Mouse (Mus musculus): ENCODE results near the gene Omg. TPM values are rescaled to one million over a fixed set of nuclear protein-coding genes. Genes with fewer than 3 reads are reported as not detected.

Omg gene
- total RNA-seq, 1 experiment: 0.09 TPM

DNA sequence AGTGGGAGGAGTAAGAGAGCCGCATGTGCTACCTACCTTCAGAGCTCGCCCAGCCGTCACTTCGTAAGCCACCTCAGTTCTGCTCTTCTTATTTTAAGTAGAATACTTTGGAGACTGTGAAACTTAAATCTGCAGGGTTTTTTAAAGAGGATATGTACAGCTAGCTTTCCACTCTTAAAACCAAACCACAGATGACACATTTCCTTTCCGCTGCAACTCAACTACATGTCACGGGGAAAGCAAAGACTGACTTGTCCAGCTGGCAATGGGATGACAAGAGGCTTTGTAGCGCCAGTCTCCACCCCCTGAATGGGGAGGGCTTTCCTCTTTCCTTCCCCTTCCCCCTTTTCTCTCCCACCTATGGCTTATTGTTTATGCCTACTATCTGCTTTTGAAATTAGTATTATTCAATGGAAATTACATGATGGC is 26.5 kb upstream of the Omg start, which contains the start of the genes Evi2 and Evi2a:
TSS of gene Evi2 (minus strand) at position 257 of the 429 bp plus-strand sequence.
TSS of gene Evi2a (minus strand) at position 277 of the 429 bp plus-strand sequence.
- TF ChIP-seq MAFK (IDR thresholded peaks at IDR 0.05; ENCODE audit: insufficient read depth, low read depth, low read length): no peak
- TF ChIP-seq CHD2 (IDR thresholded peaks at IDR 0.05; ENCODE audit: low read depth, low read length): no peak
- TF ChIP-seq ZC3H11A (IDR thresholded peaks at IDR 0.05; ENCODE audit: borderline replicate concordance, low read depth, low read length): no peak
- TF ChIP-seq ZNF384 (IDR thresholded peaks at IDR 0.05; ENCODE audit: low read depth, low read length): no peak
- no peak for TF ChIP-seq HCFC1 (IDR thresholded peaks at IDR 0.05; ENCODE audit: borderline replicate concordance, insufficient read depth, low read length)
- Histone ChIP-seq H3K9me3 (ENCODE audit: control insufficient read depth, insufficient read depth, low read depth, low read length) (no peaks in the 10 kb centered on the region), H3K27ac (ENCODE audit: insufficient read depth, low read depth, low read length, poor library complexity, severe bottlenecking) (no peak within 1 kb of the TSS), H3K4me3 (ENCODE audit: insufficient read depth in 1 of 2, low read depth in 1 of 2, low read length in 2 of 2, poor library complexity in 1 of 2, severe bottlenecking in 1 of 2) (no peak within 1 kb of the TSS), H3K36me3 (ENCODE audit: control insufficient read depth, insufficient read depth, low read length, poor library complexity, severe bottlenecking) (peaks cover 4% of the 10 kb centered on the region; the same call in 1 of the 2 replicates), H3K4me1 (ENCODE audit: control insufficient read depth in 2 of 2, insufficient read depth in 2 of 2, low read length in 2 of 2, poor library complexity in 1 of 2) (no peaks in the 10 kb centered on the region), H3K9ac (ENCODE audit: insufficient read depth, low read depth, low read length, poor library complexity, severe bottlenecking) (no peak within 1 kb of the TSS)
- in situ Hi-C loops (cut with MboI; ENCODE audit: low sequenced_read_pairs in 2 of 2, unreplicated experiment in 2 of 2): no loop called here
- DNase-seq (ENCODE audit: low read depth, low spot score): no peak

DNA sequence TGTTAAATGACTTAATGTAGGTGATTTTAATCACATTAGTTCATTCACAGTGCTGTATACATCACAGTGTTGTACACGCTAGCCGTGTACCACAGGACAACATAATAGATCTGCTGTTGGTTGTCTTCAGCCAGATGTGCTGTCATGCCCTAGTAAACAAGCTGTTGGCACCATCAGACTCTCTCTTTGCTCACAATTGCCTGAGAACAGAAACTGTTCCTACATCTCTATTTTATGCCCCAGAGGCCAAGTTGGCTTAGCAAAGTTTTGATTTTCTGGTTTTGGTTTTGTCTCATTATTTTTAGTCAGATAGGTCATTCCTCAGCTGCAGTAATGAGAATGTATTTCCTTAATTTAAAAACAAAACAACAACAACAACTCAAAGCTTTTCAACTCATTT is 25.9 kb upstream of the Omg start:
- DNase-seq (ENCODE audit: low read depth, low spot score): no peak
- H3K27ac ChIP-seq (ENCODE audit: insufficient read depth, low read depth, low read length, poor library complexity, severe bottlenecking): no peak overlapping the region
- H3K36me3 ChIP-seq (ENCODE audit: control insufficient read depth, insufficient read depth, low read length, poor library complexity, severe bottlenecking): peaks cover 4% of the 10 kb centered on the region; the same call in 1 of the 2 replicates
- in situ Hi-C loops (cut with MboI; ENCODE audit: low sequenced_read_pairs in 2 of 2, unreplicated experiment in 2 of 2): no loop called here
- no peaks in the 10 kb centered on the region for H3K9me3 ChIP-seq (ENCODE audit: control insufficient read depth, insufficient read depth, low read depth, low read length)
- H3K9ac ChIP-seq (ENCODE audit: insufficient read depth, low read depth, low read length, poor library complexity, severe bottlenecking): no peak overlapping the region
- H3K4me3 ChIP-seq (ENCODE audit: insufficient read depth in 1 of 2, low read depth in 1 of 2, low read length in 2 of 2, poor library complexity in 1 of 2, severe bottlenecking in 1 of 2): no peak overlapping the region
- no peaks in the 10 kb centered on the region for H3K4me1 ChIP-seq (ENCODE audit: control insufficient read depth in 2 of 2, insufficient read depth in 2 of 2, low read length in 2 of 2, poor library complexity in 1 of 2)
- TF ChIP-seq ZNF384 (IDR thresholded peaks at IDR 0.05; ENCODE audit: low read depth, low read length) (no peak), ZC3H11A (IDR thresholded peaks at IDR 0.05; ENCODE audit: borderline replicate concordance, low read depth, low read length) (no peak), CHD2 (IDR thresholded peaks at IDR 0.05; ENCODE audit: low read depth, low read length) (no peak), MAFK (IDR thresholded peaks at IDR 0.05; ENCODE audit: insufficient read depth, low read depth, low read length) (no peak), HCFC1 (IDR thresholded peaks at IDR 0.05; ENCODE audit: borderline replicate concordance, insufficient read depth, low read length) (no peak)

DNA sequence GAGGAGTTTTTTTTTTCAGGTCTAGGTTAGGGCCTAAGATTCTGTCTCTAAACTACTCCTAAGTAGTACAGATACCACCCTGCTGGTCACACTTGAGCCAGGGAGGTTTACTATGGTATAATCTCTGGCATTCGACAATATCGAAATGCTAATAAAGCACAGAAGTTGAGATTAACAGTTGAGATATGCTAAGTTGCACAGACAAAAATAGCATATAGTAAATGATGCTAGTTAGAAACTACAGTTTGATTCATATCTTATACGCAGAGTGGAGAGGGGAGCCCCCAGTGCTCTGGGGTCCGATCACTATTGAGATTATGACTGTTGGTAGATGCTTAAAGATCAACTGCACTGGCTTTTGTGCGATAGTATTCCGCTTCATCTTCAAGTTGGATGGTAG is 25.3 kb upstream of the Omg start:
- DNase-seq (ENCODE audit: low read depth, low spot score): no peak
- no peaks in the 10 kb centered on the region for H3K4me1 ChIP-seq (ENCODE audit: control insufficient read depth in 2 of 2, insufficient read depth in 2 of 2, low read length in 2 of 2, poor library complexity in 1 of 2)
- H3K36me3 ChIP-seq (ENCODE audit: control insufficient read depth, insufficient read depth, low read length, poor library complexity, severe bottlenecking): peaks cover 4% of the 10 kb centered on the region; the same call in 1 of the 2 replicates
- in situ Hi-C loops (cut with MboI; ENCODE audit: low sequenced_read_pairs in 2 of 2, unreplicated experiment in 2 of 2): no loop called here
- TF ChIP-seq MAFK (IDR thresholded peaks at IDR 0.05; ENCODE audit: insufficient read depth, low read depth, low read length): no peak
- no peak for TF ChIP-seq ZNF384 (IDR thresholded peaks at IDR 0.05; ENCODE audit: low read depth, low read length)
- no peak for TF ChIP-seq CHD2 (IDR thresholded peaks at IDR 0.05; ENCODE audit: low read depth, low read length)
- no peak overlapping the region for H3K27ac ChIP-seq (ENCODE audit: insufficient read depth, low read depth, low read length, poor library complexity, severe bottlenecking)
- no peak overlapping the region for H3K4me3 ChIP-seq (ENCODE audit: insufficient read depth in 1 of 2, low read depth in 1 of 2, low read length in 2 of 2, poor library complexity in 1 of 2, severe bottlenecking in 1 of 2)
- H3K9ac ChIP-seq (ENCODE audit: insufficient read depth, low read depth, low read length, poor library complexity, severe bottlenecking): no peak overlapping the region
- H3K9me3 ChIP-seq (ENCODE audit: control insufficient read depth, insufficient read depth, low read depth, low read length): no peaks in the 10 kb centered on the region

DNA sequence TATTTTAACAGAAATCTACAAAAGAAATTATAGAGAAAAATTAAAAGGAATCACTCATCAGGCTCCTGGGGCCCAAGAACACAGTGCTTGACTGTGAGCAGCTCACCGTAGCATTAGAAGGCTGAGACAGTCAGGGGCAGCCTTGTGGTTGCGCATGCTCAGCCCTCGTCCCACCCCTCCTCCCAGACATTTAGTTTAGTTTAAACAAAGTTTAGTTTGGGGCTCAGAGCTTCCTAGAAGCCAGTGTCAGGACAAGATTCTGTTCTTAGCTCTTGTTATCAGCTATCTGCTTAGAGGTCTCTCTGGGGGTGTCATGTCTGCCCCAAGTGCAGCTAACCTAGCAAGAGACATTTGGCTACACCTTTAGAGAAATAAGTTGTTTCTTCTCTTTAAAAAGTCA is 24.7 kb upstream of the Omg start:
- Histone ChIP-seq H3K27ac (ENCODE audit: insufficient read depth, low read depth, low read length, poor library complexity, severe bottlenecking) (no peak overlapping the region), H3K36me3 (ENCODE audit: control insufficient read depth, insufficient read depth, low read length, poor library complexity, severe bottlenecking) (peaks cover 2% of the 10 kb centered on the region; the same call in 1 of the 2 replicates), H3K9me3 (ENCODE audit: control insufficient read depth, insufficient read depth, low read depth, low read length) (no peaks in the 10 kb centered on the region), H3K4me1 (ENCODE audit: control insufficient read depth in 2 of 2, insufficient read depth in 2 of 2, low read length in 2 of 2, poor library complexity in 1 of 2) (no peaks in the 10 kb centered on the region), H3K9ac (ENCODE audit: insufficient read depth, low read depth, low read length, poor library complexity, severe bottlenecking) (no peak overlapping the region), H3K4me3 (ENCODE audit: insufficient read depth in 1 of 2, low read depth in 1 of 2, low read length in 2 of 2, poor library complexity in 1 of 2, severe bottlenecking in 1 of 2) (no peak overlapping the region)
- no peak for DNase-seq (ENCODE audit: low read depth, low spot score)
- in situ Hi-C loops (cut with MboI; ENCODE audit: low sequenced_read_pairs in 2 of 2, unreplicated experiment in 2 of 2): no loop called here
- TF ChIP-seq ZNF384 (IDR thresholded peaks at IDR 0.05; ENCODE audit: low read depth, low read length): no peak

DNA sequence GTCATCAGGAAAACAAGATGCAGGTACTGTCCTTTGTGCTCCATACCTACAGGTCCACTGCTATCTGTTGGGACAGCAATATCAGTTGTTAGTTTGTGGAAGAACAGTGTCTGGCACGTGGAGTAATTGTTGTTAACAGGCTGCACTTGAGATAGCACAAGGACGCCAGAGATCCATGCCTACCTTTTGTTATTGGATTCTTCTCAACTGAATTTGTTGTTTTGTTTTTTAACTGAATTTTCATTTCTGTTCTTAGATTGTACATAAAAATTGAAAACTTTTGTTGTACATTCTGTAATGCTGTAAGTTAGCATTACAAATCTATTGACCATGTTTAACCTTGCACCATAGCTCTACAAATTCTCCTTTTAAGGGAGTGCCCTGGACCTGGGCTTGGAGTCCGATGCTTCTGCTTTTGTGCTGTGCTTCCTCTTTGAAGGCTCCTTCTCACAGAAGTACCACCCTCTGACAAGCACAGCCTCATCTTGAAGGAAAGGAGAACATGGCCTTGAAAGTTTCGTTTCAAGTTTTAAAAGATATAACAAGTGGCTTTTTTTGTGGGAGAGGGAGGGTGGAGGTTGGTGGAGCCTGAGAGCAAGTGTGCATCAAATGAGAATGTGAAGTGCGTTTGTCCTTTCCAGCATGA is 24.0 kb upstream of the Omg start:
- in situ Hi-C loops (cut with MboI; ENCODE audit: low sequenced_read_pairs in 2 of 2, unreplicated experiment in 2 of 2): no loop called here
- Histone ChIP-seq H3K4me3 (ENCODE audit: insufficient read depth in 1 of 2, low read depth in 1 of 2, low read length in 2 of 2, poor library complexity in 1 of 2, severe bottlenecking in 1 of 2) (no peak overlapping the region), H3K9me3 (ENCODE audit: control insufficient read depth, insufficient read depth, low read depth, low read length) (no peaks in the 10 kb centered on the region), H3K9ac (ENCODE audit: insufficient read depth, low read depth, low read length, poor library complexity, severe bottlenecking) (no peak overlapping the region), H3K27ac (ENCODE audit: insufficient read depth, low read depth, low read length, poor library complexity, severe bottlenecking) (no peak overlapping the region), H3K36me3 (ENCODE audit: control insufficient read depth, insufficient read depth, low read length, poor library complexity, severe bottlenecking) (peaks cover 2% of the 10 kb centered on the region; the same call in 1 of the 2 replicates), H3K4me1 (ENCODE audit: control insufficient read depth in 2 of 2, insufficient read depth in 2 of 2, low read length in 2 of 2, poor library complexity in 1 of 2) (no peaks in the 10 kb centered on the region)
- TF ChIP-seq CHD2 (IDR thresholded peaks at IDR 0.05; ENCODE audit: low read depth, low read length) (no peak), MAFK (IDR thresholded peaks at IDR 0.05; ENCODE audit: insufficient read depth, low read depth, low read length) (no peak), ZC3H11A (IDR thresholded peaks at IDR 0.05; ENCODE audit: borderline replicate concordance, low read depth, low read length) (no peak), ZNF384 (IDR thresholded peaks at IDR 0.05; ENCODE audit: low read depth, low read length) (no peak), HCFC1 (IDR thresholded peaks at IDR 0.05; ENCODE audit: borderline replicate concordance, insufficient read depth, low read length) (no peak)
- DNase-seq (ENCODE audit: low read depth, low spot score): no peak
